Mouse (Mus musculus) liver, embryonic 13.5 days (tissue): Measurements from ENCODE around the gene C1qtnf5. TPM values are rescaled to one million over a fixed set of nuclear protein-coding genes. Genes with fewer than 3 reads are reported as not detected.

Source experiments
- ATAC-seq: fragments of 200-750 bp; cut with Nextera tagmentation; 2 replicates; pipeline ENCODE4 v1.8.0; 2017; ENCODE audit warnings: low read depth, mild to moderate bottlenecking, moderate number of reproducible peaks, moderate library complexity
- DNase-seq: peaks from one replicate; pipeline ENCODE4 v3.0.0; 2022
- H3K27ac ChIP-seq: fragments of 300-500 bp; sonication (generic); 2 replicates; pipeline ENCODE4 v1.5.1; 2015; ENCODE audit warnings: moderate library complexity, mild to moderate bottlenecking, inconsistent platforms
- H3K27me3 ChIP-seq: fragments of 300-500 bp; sonication (generic); 2 replicates; pipeline ENCODE4 v1.6.1; 2015; ENCODE audit warnings: mild to moderate bottlenecking, inconsistent platforms
- H3K36me3 ChIP-seq: fragments of 300-500 bp; sonication (generic); 2 replicates; pipeline ENCODE4 v1.6.1; 2015; ENCODE audit warnings: mild to moderate bottlenecking, inconsistent platforms
- H3K4me1 ChIP-seq: fragments of 300-500 bp; sonication (generic); replicated peaks from 2 replicates; pipeline ENCODE4 v1.6.1; 2015; ENCODE audit warnings: inconsistent platforms
- H3K4me2 ChIP-seq: fragments of 300-500 bp; sonication (generic); 2 replicates; pipeline ENCODE4 v1.6.1; 2015; ENCODE audit warnings: inconsistent platforms, mild to moderate bottlenecking, moderate library complexity
- H3K4me3 ChIP-seq: fragments of 300-500 bp; sonication (generic); replicated peaks from 2 replicates; pipeline ENCODE4 v1.5.1; 2015; ENCODE audit warnings: mild to moderate bottlenecking, inconsistent platforms
- H3K9ac ChIP-seq: fragments of 300-500 bp; sonication (generic); 2 replicates; pipeline ENCODE4 v1.6.1; 2015; ENCODE audit warnings: mild to moderate bottlenecking, inconsistent platforms
- H3K9me3 ChIP-seq: fragments of 300-500 bp; sonication (generic); replicated peaks from 2 replicates; pipeline ENCODE4 v1.6.1; 2016; ENCODE audit warnings: inconsistent platforms
- WGBS: fragments of 180-500 bp; shearing (Covaris S2); methylation state at CpG from one replicate; pipeline ENCODE4 v1.1.7; 2015; ENCODE audit not compliant: insufficient replicate concordance; 5-methylcytosine and 5-hydroxymethylcytosine counted together
- polyA plus RNA-seq: library from polyadenylated mRNA; unstranded; fragments of >200 nt; fragmentation: Nextera tagmentation; extraction: Ambion mirVana; gene quantifications from 2 replicates; pipeline ENCODE4 v1.2.1, GENCODE M21; 2015

The C1qtnf5 gene
- polyA plus RNA-seq, 1 experiment from 2014 or later, result 0.20 TPM

DNA sequence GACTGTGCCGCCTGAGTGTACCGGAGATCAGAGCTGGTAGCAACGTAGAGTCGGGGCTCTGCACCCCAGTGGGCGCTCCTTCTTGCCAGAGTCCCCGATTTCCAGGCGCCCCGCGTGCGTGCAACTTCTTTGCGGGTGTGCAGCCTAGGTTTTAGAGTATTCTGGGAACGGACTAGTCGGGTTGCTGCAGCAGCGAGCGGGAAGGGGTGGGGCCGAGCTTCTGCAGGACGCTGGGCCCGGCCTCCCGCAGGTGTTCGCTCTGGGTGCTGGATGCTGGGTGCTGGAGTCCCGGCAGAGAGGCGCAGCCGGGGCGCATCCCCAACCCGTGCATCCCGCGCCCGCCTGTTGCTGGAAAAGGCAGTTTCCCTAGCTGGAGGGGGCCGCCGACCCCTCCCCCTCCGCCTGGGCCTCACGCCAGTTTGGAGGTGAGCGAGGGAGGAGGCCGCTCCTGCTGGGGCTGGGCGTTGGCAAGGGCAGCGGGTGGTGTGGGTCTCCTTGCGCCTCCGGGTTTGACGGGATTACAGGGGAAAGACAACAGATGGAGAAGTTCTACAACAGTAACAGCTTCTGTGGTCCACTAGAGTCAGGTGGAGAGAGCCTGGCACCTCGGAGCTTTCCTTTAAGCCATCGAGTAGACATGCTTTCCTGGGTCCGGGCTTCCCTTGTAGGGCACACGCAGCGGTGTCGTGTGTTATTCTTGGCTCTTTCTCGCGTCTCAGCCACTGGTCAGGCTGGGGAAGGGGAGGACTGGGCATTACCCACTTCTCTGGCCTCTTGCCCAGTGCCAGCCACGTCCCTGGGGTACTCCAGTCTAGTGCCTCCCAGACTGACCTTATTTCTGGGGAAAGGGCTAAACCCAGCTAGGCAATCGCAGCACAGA lies 28.0 kb downstream of the C1qtnf5 start:
- H3K9ac ChIP-seq, result peak overlapping the region; percentile 27

GRCm38 (mm10) chr9:44135731-44136411 lies 28.8 kb downstream of the C1qtnf5 start:
- DNase-seq (no peak), ATAC-seq (no peak)
- H3K9me3 ChIP-seq, result no peaks in the 10 kb centered on the region
- peak overlapping the region; percentile 27; the same call in 1 of the 2 replicates for H3K9ac ChIP-seq
- H3K27me3 ChIP-seq, result peaks cover 64% of the 10 kb centered on the region
- H3K4me1 ChIP-seq, result peaks cover 32% of the 10 kb centered on the region
- WGBS, result 41% methylated on average over 7 of the region's 7 CpGs
- H3K36me3 ChIP-seq, result 0 out of 2 replicates have a peak, but pooled peaks cover 9% of the 10 kb centered on the region
- no peak overlapping the region for H3K27ac ChIP-seq
- peak overlapping the region; percentile 57 for H3K4me3 ChIP-seq
- peak overlapping the region; percentile 69 for H3K4me2 ChIP-seq

More for the DNA sequence above, 28.0 kb downstream of the C1qtnf5 start:
- Histone ChIP-seq H3K36me3 (0 out of 2 replicates have a peak, but pooled peaks cover 4% of the 10 kb centered on the region), H3K9me3 (no peaks in the 10 kb centered on the region), H3K27ac (no peak overlapping the region), H3K4me3 (peak overlapping the region; percentile 57), H3K4me1 (peaks cover 40% of the 10 kb centered on the region), H3K4me2 (peak overlapping the region; percentile 69), H3K27me3 (peaks cover 72% of the 10 kb centered on the region)
- no peak; the same call in 1 of the 2 replicates for ATAC-seq
- DNase-seq, result no peak
- WGBS, result 5% methylated on average over 48 of the region's 49 CpGs

- no peaks in the 10 kb centered on the region for H3K9me3 ChIP-seq
- no peak for DNase-seq
- no peak overlapping the region for H3K4me3 ChIP-seq
- ATAC-seq, result no peak
- peaks cover 26% of the 10 kb centered on the region for H3K4me1 ChIP-seq
- H3K9ac ChIP-seq, result no peak overlapping the region
- H3K27ac ChIP-seq, result no peak overlapping the region
- peaks cover 45% of the 10 kb centered on the region for H3K27me3 ChIP-seq
- H3K36me3 ChIP-seq, result 0 out of 2 replicates have a peak, but pooled peaks cover 9% of the 10 kb centered on the region
- WGBS, result 24% methylated on average over 4 of the region's 4 CpGs
- H3K4me2 ChIP-seq, result no peak overlapping the region
Observed at GRCm38 (mm10) chr9:44137846-44138245, 30.8 kb downstream of the C1qtnf5 start.

DNA sequence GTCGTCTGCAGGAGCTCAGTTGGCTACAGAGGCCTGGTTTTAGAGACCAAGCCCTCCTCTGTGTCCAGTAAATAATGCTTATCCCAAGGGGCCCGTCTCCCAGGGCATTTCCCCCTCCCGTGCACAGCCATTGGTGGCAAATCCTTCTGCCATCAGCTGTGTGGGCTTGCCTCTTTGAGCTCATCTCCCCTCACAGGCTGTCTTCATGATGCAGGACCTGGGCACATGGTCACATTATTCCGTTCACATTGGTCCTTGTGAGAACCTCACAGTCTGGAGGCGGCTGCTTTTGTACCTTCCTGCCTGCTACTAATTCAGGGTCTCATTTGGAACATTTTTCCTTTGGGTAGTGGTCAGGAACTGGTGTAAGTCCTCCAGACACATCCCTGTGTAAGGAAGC lies 34.9 kb downstream of the C1qtnf5 start:
- 69% methylated on average over 5 of the region's 5 CpGs for WGBS
- H3K27me3 ChIP-seq, result peaks cover 4% of the 10 kb centered on the region; the same call in 1 of the 2 replicates
- no peak for ATAC-seq

DNA sequence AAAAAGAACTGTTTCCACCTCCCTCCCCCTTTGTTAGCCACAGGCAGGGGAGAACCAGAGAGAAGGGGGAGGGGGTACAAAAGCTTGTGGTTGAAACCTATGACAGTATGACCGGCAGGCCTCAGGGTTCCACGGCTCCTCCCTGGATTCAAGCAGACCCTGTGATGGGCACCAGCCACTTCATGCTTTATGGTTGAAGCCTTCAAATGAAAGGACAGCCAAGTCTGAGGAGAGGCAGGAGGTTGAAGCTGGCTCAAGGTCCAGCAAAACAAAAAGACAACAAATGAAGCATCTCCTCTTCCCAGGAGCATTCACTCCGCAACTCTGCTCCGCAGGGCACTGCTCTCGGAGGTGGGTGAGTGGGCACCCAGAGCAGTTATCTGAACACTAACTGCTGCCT lies 36.4 kb downstream of the C1qtnf5 start:
- H3K4me3 ChIP-seq, result no peak overlapping the region
- H3K9me3 ChIP-seq, result no peaks in the 10 kb centered on the region
- H3K27ac ChIP-seq, result no peak overlapping the region
- peaks cover 4% of the 10 kb centered on the region; the same call in 1 of the 2 replicates for H3K27me3 ChIP-seq
- no peak overlapping the region for H3K4me2 ChIP-seq
- no peak overlapping the region for H3K9ac ChIP-seq
- DNase-seq, result no peak
- no peak for ATAC-seq
- 86% methylated on average over 5 of the region's 5 CpGs for WGBS
- H3K4me1 ChIP-seq, result no peaks in the 10 kb centered on the region
- peaks cover 45% of the 10 kb centered on the region for H3K36me3 ChIP-seq

More for the DNA sequence above, 34.9 kb downstream of the C1qtnf5 start:
- DNase-seq, result no peak
- no peaks in the 10 kb centered on the region for H3K4me1 ChIP-seq
- no peak overlapping the region for H3K4me3 ChIP-seq
- H3K4me2 ChIP-seq, result no peak overlapping the region
- H3K9me3 ChIP-seq, result no peaks in the 10 kb centered on the region
- no peak overlapping the region for H3K9ac ChIP-seq
- H3K27ac ChIP-seq, result no peak overlapping the region
- H3K36me3 ChIP-seq, result peaks cover 38% of the 10 kb centered on the region

DNA sequence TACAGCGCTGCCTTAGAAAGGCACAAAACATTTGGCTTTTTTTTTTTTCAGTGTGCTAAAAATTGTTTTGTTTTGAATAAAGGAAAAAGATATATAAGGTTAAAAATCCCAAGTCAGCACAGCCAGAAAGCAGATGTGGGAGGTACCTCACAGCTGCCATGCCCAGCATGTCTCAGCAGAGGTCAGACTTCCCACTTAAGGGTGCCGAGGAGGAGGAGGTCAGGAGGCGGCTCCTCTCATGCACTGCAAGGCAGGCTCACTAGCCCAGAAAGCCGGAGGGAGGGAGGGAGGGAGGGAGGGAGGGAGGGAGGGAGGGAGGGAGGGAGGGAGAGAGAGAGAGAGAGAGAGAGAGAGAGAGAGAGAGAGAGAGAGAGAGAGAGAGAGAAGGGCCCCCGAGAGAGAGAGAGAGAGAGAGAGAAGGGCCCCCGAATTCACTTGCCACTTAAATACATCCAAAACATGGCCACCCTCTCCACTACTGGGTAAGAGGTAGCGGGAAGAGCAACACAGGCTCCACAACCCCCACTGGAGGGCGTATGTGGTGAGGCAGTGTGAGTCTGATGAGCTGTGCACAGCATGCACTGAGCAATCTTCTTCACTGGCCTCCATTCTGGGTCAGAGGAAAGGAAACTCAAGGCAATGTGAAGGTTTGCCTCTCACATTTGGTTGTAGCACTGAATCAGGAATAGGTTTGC lies 37.1 kb downstream of the C1qtnf5 start:
- DNase-seq (no peak), ATAC-seq (no peak)
- Histone ChIP-seq H3K9me3 (no peaks in the 10 kb centered on the region), H3K27ac (no peak overlapping the region), H3K27me3 (peaks cover 1% of the 10 kb centered on the region; the same call in 1 of the 2 replicates), H3K9ac (no peak overlapping the region), H3K4me1 (no peaks in the 10 kb centered on the region), H3K4me3 (no peak overlapping the region), H3K36me3 (peaks cover 49% of the 10 kb centered on the region), H3K4me2 (no peak overlapping the region)
- WGBS, result 54% methylated on average over 7 of the region's 8 CpGs

DNA sequence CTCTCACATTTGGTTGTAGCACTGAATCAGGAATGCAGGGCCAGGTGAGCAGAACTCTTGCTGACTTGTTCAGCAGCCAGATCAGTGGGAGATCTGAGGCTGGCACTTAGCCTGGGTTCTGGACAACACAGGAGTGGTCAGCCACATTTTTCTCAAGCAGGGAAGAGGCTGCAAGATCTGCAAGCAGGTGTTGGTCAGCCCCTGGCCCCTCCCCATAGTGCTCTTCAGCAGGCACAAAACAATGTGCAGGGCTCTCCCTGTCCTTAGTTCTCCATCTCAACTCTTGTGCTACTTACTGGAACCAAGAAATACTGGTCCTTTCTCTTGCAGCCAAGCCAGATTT lies 37.6 kb downstream of the C1qtnf5 start:
- Histone ChIP-seq H3K4me3 (no peak overlapping the region), H3K27me3 (no peaks in the 10 kb centered on the region), H3K36me3 (peaks cover 53% of the 10 kb centered on the region), H3K4me1 (no peaks in the 10 kb centered on the region), H3K9me3 (no peaks in the 10 kb centered on the region), H3K9ac (no peak overlapping the region), H3K4me2 (no peak overlapping the region), H3K27ac (no peak overlapping the region)
- ATAC-seq (no peak), DNase-seq (no peak)

- Histone ChIP-seq H3K9me3 (no peaks in the 10 kb centered on the region), H3K27me3 (no peaks in the 10 kb centered on the region), H3K4me3 (no peak overlapping the region), H3K36me3 (peaks cover 69% of the 10 kb centered on the region), H3K4me1 (no peaks in the 10 kb centered on the region), H3K9ac (no peak overlapping the region), H3K27ac (no peak overlapping the region), H3K4me2 (no peak overlapping the region)
- ATAC-seq, result no peak
- DNase-seq, result no peak
- 59% methylated on average over 3 of the region's 3 CpGs for WGBS
Observed at GRCm38 (mm10) chr9:44147290-44147689, 40.2 kb downstream of the C1qtnf5 start.

Other genes with a start within 250 kb of the C1qtnf5 start
- gene Thy1, start 63.9 kb upstream of the C1qtnf5 start, polyA plus RNA-seq, result 0.15 and 0.24 TPM in 2 replicates
- 1.8 and 3.0 TPM in 2 replicates for gene Usp2, start 40.2 kb upstream of the C1qtnf5 start, polyA plus RNA-seq
- not detected in 2 replicates for gene Mfrp, start 5.5 kb upstream of the C1qtnf5 start, polyA plus RNA-seq
- 0.05 TPM in 1 of 2 replicates, not detected in the other for gene Gm49380, start 6.3 kb downstream of the C1qtnf5 start, polyA plus RNA-seq
- 36.9 and 38.7 TPM in 2 replicates for gene Rnf26, start 6.3 kb downstream of the C1qtnf5 start, polyA plus RNA-seq
- 3.7 and 4.0 TPM in 2 replicates for gene Mcam, start 27.2 kb downstream of the C1qtnf5 start, polyA plus RNA-seq
- gene Cbl, start 126.8 kb downstream of the C1qtnf5 start, polyA plus RNA-seq, result 5.7 and 7.2 TPM in 2 replicates
- gene Ccdc153, start 133.4 kb downstream of the C1qtnf5 start, polyA plus RNA-seq, result not detected in 2 replicates
- gene Pdzd3, start 144.2 kb downstream of the C1qtnf5 start, polyA plus RNA-seq, result 0.06 and 0.24 TPM in 2 replicates
- 3.2 and 3.8 TPM in 2 replicates for gene Nlrx1, start 161.4 kb downstream of the C1qtnf5 start, polyA plus RNA-seq
- gene Abcg4, start 181.4 kb downstream of the C1qtnf5 start, polyA plus RNA-seq, result 11.1 and 13.0 TPM in 2 replicates
- gene Hinfp, start 198.4 kb downstream of the C1qtnf5 start, polyA plus RNA-seq, result 11.4 and 11.5 TPM in 2 replicates
- gene C2cd2l, start 213.0 kb downstream of the C1qtnf5 start, polyA plus RNA-seq, result 6.4 and 8.2 TPM in 2 replicates
- 20.7 and 23.0 TPM in 2 replicates for gene Dpagt1, start 218.8 kb downstream of the C1qtnf5 start, polyA plus RNA-seq
- 208 and 210 TPM in 2 replicates for gene H2afx, start 227.4 kb downstream of the C1qtnf5 start, polyA plus RNA-seq
- gene Hmbs, start 237.0 kb downstream of the C1qtnf5 start, polyA plus RNA-seq, result 1,411 and 1,456 TPM in 2 replicates